Mouse (Mus musculus) olfactory bulb, adult 2 months (tissue): Measurements from ENCODE around the gene Cplx2. TPM values are rescaled to one million over a fixed set of nuclear protein-coding genes. Genes with fewer than 3 reads are reported as not detected.

Source experiments
- H3K27ac ChIP-seq: fragments of 200-500 bp; 2 replicates; pipeline ENCODE4 v1.5.1; 2012; ENCODE audit warnings: low read depth, low read length; ENCODE audit not compliant: insufficient read depth
- H3K4me1 ChIP-seq: fragments of 200-500 bp; 2 replicates; pipeline ENCODE4 v1.6.1; 2012; ENCODE audit warnings: low read length; ENCODE audit not compliant: control insufficient read depth, insufficient read depth
- H3K4me3 ChIP-seq: fragments of 200-500 bp; 2 replicates; pipeline ENCODE4 v1.5.1; 2012; ENCODE audit warnings: mild to moderate bottlenecking, low read depth, low read length, moderate library complexity; ENCODE audit not compliant: insufficient read depth
- CTCF ChIP-seq: fragments of 200-500 bp; IDR thresholded peaks from 2 replicates; pipeline ENCODE4 v1.5.1; 2012; ENCODE audit warnings: low read depth, mild to moderate bottlenecking, low read length, moderate library complexity; ENCODE audit not compliant: insufficient read depth
- POLR2A ChIP-seq: fragments of 200-500 bp; IDR thresholded peaks from 2 replicates; pipeline ENCODE4 v1.6.1; 2012; ENCODE audit warnings: mild to moderate bottlenecking, low read depth, low read length, moderate library complexity; ENCODE audit not compliant: insufficient read depth
- WGBS: fragments of 180-500 bp; shearing (Covaris S2); methylation state at CpG from one replicate; pipeline ENCODE4 v1.1.7; 2018; 5-methylcytosine and 5-hydroxymethylcytosine counted together
- polyA plus RNA-seq: library from polyadenylated mRNA; stranded (reverse); fragments of >200 nt; gene quantifications from 2 replicates; pipeline ENCODE4 v1.2.4, GENCODE M21; 2012; ENCODE audit warnings: low replicate concordance; ENCODE audit not compliant: missing spikeins, insufficient read depth, insufficient read length

Gene Cplx2
- polyA plus RNA-seq, 1 experiment: not detected

GRCm38 (mm10) chr13:54331825-54332675 lies 39.1 kb upstream of the Cplx2 start:
- H3K4me3 ChIP-seq: no peak overlapping the region
- TF ChIP-seq CTCF: no peak
- no peak for TF ChIP-seq POLR2A
- WGBS: 53% methylated on average over 22 of the region's 22 CpGs
- peaks cover 21% of the 10 kb centered on the region for H3K4me1 ChIP-seq
- H3K27ac ChIP-seq: no peak overlapping the region

- Histone ChIP-seq H3K27ac (no peak overlapping the region), H3K4me3 (no peak overlapping the region), H3K4me1 (peaks cover 22% of the 10 kb centered on the region)
- WGBS: 81% methylated on average over 8 of the region's 8 CpGs
- TF ChIP-seq POLR2A: no peak
- no peak for TF ChIP-seq CTCF
Measured at GRCm38 (mm10) chr13:54332921-54333477, 38.1 kb upstream of the Cplx2 start.

GRCm38 (mm10) chr13:54337058-54337457 lies 34.1 kb upstream of the Cplx2 start:
- TF ChIP-seq POLR2A (no peak), CTCF (no peak)
- Histone ChIP-seq H3K4me3 (no peak overlapping the region), H3K27ac (no peak overlapping the region), H3K4me1 (peaks cover 7% of the 10 kb centered on the region)
- 67% methylated on average over 6 of the region's 6 CpGs for WGBS

GRCm38 (mm10) chr13:54337541-54337940 lies 33.6 kb upstream of the Cplx2 start:
- TF ChIP-seq POLR2A: no peak
- no peak for TF ChIP-seq CTCF
- H3K27ac ChIP-seq: no peak overlapping the region
- no peak overlapping the region for H3K4me3 ChIP-seq
- peaks cover 3% of the 10 kb centered on the region for H3K4me1 ChIP-seq
- WGBS: 96% methylated on average over 7 of the region's 7 CpGs

- Histone ChIP-seq H3K4me3 (no peak overlapping the region), H3K27ac (no peak overlapping the region), H3K4me1 (peaks cover 3% of the 10 kb centered on the region)
- TF ChIP-seq CTCF: no peak
- TF ChIP-seq POLR2A: no peak
- 86% methylated on average over 5 of the region's 5 CpGs for whole genome bisulfite sequencing
Measured at GRCm38 (mm10) chr13:54338815-54339214, 32.3 kb upstream of the Cplx2 start.

GRCm38 (mm10) chr13:54345885-54346647 lies 25.1 kb upstream of the Cplx2 start:
- no peak for TF ChIP-seq POLR2A
- no peak for TF ChIP-seq CTCF
- 70% methylated on average over 15 of the region's 15 CpGs for WGBS
- Histone ChIP-seq H3K27ac (no peak overlapping the region), H3K4me1 (peaks cover 8% of the 10 kb centered on the region), H3K4me3 (no peak overlapping the region)

GRCm38 (mm10) chr13:54348011-54348410 lies 23.1 kb upstream of the Cplx2 start:
- no peak overlapping the region for H3K27ac ChIP-seq
- no peak for TF ChIP-seq POLR2A
- TF ChIP-seq CTCF: no peak
- H3K4me3 ChIP-seq: no peak overlapping the region
- WGBS: 73% methylated on average over 5 of the region's 5 CpGs
- H3K4me1 ChIP-seq: peaks cover 8% of the 10 kb centered on the region

GRCm38 (mm10) chr13:54349126-54349759 lies 21.9 kb upstream of the Cplx2 start:
- Histone ChIP-seq H3K4me3 (no peak overlapping the region), H3K4me1 (peaks cover 8% of the 10 kb centered on the region), H3K27ac (no peak overlapping the region)
- WGBS: 85% methylated on average over 10 of the region's 10 CpGs
- TF ChIP-seq CTCF (no peak), POLR2A (no peak)
